Mouse (Mus musculus): ENCODE data around the gene Tnk1.

Gene Tnk1

DNA sequence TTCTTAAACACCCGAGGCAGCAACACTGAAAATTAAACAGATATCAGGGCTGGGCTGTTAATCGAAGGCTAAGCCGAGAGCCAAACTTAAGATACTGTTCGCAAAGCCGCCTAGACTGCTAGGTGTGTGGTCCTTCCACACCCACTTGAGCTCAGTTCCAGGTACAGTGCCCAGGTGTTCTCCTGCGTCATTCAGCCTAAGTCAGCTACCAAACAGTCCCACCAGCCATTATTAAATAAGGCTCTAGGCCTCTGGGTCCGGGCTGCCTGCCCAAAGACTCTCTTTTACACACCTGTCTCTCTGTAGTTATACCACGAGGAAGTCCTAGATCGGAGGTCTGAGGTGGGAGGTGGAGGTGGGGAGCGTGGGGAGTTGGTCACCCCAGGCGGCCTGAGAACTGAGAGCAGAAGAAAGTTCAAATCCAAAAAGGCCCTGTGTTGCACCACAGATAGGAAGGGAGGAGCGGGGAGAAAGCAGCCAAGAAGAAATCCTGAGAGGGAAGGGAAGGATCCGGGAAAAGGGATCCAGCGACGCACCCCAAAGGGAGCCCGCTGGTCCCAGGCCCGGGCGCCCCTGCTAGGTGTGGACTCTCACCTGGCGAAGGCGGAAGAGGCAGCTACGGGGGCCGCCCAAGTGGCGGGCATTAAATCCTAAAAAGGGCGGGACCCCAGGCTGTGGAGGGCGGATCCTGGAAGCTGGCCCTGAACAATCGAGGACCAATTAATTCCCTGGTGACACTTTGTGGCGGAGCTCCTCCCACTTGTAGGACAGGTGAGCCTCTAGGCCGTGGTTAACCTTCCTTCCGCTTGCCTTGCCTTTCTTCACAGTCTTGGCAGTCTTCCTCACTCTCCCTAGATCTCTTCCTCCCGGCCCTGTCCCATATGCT lies at the start of gene Tnk1:
Gene Tnk1 (minus strand): TSS at position 618 of the 886 bp plus-strand sequence.
- DNase-seq: no peak

DNA sequence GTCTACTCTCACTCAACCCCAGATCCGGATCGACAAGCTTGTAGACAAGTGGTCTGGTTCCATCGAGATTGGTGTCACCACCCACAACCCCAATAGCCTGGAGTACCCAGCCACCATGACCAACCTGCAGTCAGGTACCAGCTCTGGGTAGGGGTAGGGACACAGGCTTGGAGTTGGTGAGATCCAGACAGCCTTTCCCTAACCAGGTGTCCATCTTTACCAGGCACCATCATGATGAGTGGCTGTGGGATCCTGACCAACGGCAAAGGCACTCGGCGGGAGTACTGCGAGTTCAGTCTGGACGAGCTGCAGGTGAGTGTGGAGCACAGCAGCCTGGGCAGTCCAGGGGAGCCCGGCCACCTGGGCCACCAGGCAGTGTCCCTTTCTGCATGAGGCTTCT lies 45.8 kb upstream of the Tnk1 start:
- no peak for DNase-seq

DNA sequence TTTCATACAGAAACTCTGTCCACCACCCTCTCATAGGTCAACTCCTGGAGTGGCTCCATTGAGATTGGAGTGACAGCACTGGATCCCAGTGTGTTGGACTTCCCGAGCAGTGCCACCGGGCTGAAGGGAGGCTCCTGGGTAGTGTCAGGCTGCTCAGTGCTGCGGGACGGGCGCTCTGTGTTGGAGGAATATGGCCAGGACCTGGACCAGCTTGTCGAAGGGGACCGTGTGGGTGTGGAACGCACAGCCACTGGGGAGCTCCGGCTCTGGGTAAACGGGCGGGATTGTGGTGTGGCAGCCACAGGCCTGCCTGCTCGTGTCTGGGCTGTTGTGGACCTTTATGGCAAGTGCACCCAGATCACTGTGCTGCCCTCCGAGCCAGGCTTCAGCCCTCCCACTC lies 44.4 kb upstream of the Tnk1 start:
- no peak for DNase-seq

DNA sequence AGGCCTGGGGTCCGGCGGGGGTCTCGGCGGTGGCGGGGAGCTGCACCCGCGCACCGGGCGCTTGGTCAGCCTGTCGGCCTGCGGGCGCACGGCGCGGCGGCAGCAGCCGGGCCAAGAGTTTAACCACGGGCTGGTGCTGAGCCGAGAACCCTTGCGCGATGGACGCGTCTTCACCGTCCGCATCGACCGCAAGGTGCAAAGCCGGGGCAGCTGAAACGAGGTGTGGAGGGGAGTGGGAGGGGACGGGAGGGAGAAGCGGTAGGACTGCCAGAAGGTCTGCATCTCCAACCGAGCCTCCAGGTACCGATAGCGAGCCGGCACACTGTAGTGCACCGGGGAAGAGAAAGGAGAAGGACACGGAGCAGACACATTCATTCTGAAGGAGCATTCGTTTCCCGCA lies 43.5 kb upstream of the Tnk1 start:
- DNase-seq: peak; percentile 63 to 64

DNA sequence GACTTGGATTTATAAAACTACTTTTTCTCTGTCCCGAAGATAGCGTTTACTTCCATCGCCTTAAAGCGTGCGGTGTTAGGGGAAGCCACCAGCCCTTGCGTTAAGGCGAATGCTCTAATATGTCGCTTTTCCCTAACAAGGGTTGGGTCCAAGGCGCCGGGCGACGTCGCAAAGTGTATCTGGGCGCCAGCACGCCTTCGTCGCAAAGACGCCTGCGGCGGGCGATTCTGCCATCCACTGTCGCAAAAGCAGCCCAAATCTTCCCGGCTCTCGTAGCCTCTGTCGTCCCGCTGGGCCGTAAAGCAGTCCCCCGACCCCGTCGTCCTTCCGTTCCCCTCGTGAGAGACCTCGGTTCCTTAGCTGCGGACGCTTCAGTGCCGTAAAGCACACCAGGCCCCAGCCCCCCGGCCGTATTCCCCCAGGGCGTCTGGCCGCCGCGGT lies 42.9 kb upstream of the Tnk1 start:
- DNase-seq: peak; percentile 93 to 94

DNA sequence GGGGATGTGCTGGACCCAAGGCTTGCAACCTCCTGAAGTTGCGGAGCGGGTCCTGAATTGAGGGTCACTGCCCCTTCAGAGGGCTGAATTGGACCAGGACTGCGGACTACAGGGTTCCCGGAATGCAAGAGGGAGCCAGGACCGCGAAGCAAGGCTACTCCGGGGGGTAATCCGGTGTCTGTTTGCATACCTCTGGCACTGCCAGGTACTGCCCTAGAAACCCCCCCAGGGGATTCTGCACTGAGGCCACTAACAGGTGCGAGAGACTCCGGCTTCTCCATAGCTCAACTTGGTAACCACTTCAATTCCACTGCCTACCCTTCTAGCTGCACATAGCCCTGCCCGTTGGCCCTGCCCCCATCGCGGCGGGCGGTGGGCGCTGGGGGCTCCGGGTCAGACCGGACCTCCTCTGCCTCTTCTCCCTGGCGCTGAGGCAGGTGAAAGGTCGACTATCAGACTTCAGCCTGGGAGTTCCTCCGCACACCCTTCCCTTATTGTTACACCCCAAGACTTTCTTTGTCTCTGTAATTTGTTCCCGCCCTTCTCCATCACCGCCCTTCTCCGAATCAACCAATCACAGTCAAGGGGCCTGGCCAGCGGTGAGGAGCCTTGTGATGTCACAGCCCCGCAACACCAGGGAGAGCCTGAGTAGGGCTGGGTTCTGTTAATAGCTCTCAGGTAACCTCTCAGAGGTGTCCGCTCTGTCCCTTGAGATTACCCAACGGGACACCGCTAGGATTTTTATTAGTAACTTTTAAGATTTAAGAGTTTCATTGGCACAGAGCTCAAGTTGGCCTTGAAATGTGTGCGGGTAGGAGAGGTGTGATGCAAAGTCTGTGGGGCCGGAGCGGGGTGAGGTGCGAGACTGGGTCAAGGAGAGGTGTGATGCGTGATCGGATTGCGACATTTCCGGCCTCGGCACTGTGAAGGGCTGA lies 42.2 kb upstream of the Tnk1 start, which contains the start of the genes 2810408A11Rik and Neurl4:
Gene 2810408A11Rik (minus strand): TSS at position 517 of the 935 bp plus-strand sequence.
Gene Neurl4 (plus strand): TSS at position 602 of the 935 bp plus-strand sequence.
- peak; percentile 87 to 91 for DNase-seq

DNA sequence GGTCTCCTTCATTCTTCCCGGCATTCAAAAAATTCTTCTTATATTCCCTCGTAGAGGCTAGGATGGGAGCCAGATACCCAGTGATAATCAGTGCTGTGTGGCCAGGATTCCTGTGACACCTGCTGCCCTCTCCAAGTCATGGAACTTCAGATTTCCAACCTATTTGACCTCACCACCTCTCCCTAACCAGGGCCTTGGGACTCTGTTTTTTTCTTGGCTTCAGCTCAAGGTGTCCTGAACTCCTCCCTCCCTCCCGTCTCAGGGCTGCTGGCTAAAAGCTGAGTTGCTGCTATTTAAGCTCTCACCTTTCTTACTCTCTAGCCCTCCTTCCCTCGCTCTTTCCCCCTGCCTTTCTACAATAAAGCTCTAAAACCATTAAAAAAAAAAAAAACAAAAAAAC lies 41.3 kb upstream of the Tnk1 start:
- DNase-seq: no peak

DNA sequence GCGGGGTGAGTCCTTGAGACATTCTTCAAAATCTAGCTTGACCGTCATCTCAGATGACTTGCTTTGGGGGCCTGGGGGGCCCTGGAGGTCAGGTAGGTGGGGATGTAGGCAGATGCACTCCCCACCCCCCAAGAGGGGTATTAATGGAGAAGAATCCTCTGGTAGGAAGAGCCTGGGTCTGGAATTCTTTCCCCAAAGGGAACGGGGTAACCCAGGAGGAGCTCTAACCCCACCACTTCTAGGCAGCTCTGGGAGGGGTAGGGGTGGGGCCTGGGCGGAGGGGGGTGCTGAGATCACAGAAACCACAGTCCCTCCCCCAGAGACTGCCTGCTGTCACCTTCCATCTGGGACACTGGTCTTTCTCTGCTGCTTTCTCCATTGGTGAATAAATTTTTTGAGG lies 36.8 kb upstream of the Tnk1 start, which contains the start of gene Acap1:
Gene Acap1 (minus strand): TSS at position 249 of the 400 bp plus-strand sequence.
- no peak for DNase-seq

DNA sequence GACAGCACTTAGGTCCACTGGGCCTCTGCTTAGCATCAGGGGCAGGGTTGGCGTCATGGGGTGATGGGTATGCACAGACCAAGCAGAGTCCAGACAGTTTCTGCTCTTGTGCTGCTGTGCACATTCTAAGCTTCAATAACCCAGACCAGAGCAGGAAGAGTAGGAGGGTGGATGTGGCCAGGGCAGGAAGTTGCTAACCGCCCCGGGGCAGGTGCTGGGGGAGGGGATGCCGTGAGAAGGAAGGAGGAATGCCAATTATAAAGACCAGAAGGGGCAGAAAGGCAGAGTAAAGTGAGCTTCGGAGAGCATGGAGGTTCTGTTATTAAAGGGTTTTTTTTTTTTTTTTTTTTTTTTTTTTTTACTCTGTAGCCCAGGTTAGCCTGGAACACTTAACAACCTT lies 36.1 kb upstream of the Tnk1 start:
- no peak for DNase-seq

DNA sequence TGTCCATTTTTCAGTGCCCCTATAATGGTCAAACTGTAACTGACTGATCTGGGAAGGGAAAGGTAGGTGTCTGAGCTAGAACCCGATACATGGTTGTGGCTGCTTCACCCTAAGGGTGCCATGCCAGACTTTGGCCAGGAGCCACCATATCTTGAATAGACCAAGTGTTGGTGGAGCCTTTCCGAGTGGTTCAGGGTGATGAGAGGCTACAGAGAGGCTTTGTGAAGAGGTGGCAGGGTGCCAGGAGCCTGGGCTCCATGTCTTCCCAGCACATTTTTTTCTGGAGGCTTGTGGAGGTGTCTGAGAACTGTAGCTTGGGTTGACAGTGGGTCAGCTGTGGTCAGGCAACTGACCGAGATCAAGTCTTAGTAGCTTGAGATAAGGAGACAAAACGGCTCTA lies 33.0 kb upstream of the Tnk1 start:
- no peak for DNase-seq

DNA sequence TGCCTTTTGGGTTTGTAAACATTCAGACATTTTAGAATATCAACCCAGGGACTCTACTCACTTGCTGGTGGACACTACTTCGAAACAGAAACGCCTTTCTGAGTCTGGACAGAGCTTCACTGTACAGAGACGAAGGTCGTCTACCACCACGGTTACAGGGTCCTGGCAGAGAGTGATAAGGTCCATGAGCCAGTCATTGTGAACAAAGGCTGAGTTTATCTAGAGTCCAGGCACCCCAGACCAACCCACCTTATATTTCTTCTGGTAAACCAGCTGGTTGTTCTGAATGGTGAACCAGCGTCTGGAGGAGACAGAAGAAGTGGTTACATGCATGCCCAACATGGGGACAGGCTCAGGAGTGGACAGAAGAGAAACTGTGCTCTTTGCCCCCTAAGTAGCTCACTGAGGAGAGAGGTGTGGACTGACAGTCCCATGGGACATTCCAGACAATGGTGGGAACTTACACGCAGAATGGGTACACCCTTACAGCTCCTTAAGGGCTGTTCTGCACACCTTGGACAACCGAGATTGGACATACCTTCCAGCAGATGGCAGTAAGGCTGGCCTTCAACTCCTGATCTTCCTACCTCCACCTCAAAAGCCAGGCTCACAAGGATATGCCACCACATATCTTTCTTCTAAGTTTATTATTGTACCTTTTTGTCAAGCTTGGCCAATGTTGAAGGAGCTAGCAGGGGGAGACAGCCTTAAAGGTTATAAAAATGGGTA lies 28.5 kb upstream of the Tnk1 start:
- DNase-seq: no peak

DNA sequence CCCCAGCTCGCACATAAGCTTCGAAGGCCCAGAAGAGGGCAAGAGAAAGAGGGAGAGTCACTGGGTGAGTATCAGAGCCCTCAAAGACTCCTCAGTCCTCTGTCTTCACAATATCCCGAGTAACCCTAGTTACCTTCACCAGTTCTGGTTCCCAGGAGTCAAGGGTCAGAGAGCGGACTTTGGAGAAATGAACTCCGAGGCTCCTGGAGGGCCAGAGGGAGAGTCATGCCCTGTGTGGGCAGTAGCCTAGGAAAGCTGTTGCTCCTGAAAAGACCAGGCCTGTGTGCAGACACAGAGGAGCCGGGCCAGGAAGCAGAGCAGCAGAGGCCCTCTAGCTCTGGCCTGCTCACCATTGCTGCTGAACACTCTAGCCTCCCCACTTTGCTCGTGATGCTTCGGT lies 26.1 kb upstream of the Tnk1 start:
- no peak for DNase-seq

DNA sequence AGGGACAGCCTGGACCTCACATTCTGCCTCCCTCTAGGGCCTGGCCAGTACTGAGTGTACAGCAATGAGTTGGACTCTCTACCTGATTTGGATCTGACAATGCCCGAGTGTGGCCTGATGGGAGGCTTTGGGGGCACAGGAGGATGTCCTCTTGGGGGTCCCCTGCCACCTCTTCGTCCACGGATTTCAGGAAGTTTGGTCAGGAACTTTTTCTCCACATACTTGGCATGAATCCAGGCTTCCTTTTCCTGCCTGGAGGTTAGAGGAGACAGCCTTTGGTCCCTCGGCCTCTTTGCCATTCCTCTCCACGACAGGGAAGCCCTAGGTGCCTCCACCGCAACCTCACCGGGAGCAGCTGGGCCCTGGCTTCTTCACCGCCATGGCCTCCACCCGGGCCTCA lies 25.7 kb upstream of the Tnk1 start:
- DNase-seq: no peak

DNA sequence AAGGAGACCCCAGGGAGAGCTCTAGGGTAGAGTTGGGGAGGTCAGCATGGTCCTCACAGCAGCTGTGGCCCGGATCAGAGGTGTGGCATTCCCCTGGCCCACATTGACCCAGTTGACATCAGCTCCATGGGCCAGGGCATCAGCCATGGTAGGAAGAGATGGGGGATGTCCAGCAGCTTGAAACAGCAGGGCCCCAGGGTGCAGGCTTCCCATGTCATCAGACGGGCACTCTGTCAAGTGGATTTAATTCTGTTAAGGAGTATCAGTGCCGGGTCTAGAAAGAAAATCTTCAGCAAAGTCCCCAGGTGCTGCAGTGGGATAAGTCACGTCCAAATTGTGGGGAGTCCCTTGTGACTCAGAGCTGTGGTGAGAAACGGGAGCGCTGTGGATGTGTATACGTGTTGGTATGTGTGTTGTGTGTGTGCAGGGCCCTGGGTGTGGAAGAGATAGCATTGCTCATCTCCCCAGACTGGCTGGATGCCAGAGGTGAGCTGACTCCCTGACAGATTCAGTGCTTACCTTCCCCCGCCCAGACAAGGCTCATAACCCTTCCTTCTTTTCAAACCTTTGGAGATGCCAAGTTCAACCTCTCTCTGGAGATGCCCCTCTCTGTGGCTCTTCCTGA lies 25.1 kb upstream of the Tnk1 start:
- no peak for DNase-seq

DNA sequence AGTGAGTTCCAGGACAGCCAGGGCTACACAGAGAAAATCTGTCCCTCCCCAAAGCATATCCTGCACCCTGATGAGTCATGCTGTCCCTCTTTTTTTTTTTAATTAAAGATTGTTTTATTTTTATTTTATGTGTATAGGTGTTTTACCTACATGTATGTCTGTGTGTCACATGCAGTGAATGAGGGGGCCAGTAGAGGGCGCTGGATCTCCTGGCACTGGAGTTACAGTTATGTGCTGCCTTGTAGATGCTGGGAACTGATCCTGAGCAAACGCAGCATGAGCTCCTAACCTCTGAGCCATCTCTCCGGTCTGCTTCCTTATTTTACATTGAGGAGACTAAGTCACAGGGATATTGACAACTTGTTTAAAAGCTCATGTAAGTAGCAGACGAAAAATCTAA lies 24.5 kb upstream of the Tnk1 start:
- peak in 1 of 2 experiments; percentile 64 for DNase-seq

DNA sequence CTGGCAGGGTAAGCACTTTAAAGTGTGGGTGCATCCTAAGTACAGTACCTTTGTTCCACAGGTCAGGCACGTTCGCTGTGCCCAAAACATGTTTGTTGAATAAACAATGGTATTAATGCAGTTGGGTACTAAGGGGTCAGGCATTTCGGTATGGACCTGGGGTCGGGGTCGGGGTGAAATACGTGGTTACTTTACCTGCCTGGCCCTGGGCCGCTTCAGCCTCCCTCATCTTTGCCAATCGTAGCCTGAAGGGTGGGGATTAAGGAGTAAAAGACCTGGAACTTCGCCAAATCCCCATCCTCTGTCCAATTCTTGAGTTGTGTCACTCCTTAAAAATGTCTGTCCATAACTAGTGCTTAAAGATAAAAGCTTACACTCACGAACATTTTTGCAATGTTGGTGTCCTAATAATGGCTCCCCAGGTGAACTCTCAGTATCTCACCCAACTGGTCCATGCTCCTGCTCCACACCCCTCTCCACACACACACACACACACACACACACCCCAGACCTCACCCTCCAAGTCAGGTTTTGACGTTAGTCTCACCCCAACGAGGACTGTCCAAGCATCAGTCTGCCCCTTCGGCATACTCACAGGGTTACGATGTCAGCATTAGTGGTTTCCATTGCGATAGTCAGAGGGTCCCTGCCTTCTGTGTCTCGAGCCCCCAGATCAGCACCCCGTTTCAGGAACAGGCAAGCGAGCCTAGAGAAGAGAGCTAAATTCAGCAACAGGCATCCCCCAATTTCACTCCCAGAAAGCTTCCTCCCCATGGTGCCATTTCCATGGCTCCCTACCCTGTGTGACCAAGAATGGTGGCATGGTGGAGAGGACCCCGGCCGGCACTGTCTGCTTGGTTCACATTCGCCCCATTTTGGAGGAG lies 23.5 kb upstream of the Tnk1 start:
- DNase-seq: no peak

DNA sequence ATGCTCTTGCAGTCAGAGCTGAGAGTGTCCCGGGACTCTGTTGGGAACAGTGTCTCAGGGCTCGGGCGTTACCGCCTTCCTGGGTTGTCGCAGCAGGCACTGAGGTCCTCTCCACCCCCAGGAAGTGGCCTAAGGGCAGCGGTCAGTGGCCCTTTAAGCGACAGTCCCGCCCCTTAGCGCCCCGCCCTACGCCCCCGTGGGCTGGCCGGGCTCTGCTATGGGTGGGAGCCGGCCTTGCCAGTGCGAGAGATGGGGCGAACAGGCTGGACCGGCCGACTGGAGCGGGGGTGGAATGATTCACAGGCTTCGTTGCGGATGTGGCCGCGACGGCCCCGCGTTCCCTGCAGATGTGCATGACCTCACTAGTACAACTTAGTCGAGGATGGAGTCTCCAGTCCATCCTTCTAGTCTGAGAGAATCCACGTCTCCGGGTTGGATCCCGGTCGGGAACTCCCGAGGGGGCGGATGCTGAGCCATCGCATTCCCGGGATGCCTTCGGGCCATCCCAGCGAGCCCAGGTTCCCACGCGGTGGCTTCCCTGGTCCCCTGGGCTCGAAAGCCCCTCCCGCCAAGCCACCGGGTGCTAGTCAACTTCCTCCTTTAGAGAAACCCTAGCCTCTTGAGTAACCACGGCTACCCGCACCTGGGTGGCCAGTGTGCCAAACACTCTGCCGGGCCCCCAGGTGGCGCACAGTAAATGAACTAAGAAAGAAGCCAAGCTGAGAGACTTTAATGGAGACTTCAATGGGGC lies 22.5 kb upstream of the Tnk1 start, which contains the start of gene Kctd11:
Gene Kctd11 (minus strand): TSS at position 554 of the 751 bp plus-strand sequence.
- peak; percentile 77 to 79 for DNase-seq

DNA sequence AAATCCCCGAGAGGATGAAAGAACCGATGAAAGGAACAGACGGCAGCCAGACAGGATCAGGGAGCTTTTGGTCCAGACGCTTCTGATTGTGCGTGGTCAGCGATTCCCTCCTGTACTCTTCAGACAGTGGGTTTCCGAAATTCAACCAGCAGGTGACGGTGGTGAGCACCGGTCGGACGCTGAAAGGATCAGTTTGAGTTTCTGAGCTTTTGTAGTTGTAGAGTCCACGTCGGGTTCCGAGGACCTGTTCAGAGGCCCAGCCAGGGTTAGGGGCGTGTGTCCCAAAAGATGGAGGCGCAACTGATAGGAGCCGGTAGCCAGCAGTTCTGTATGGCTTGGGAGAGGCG lies 21.9 kb upstream of the Tnk1 start:
- DNase-seq: peak; percentile 71 to 82

DNA sequence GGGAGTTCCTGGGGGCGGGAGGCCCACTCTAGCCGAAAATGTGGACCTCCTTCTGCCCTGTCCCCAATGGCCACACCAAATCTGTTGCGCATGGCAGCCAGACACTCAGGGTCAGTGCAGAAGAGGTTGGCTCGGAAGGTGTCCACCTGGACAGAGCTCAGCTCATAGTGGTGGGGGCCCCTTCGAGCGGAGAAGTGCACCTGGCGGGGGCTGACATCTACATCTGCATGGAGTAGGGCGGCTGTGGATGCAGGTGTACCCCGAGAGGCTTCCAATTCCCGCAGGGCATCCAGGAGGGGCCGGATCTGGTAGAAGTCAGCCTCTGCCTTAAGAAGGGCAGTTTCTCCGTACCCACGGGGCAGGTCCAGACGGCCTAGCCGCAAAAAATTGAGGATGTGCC lies 21.2 kb upstream of the Tnk1 start:
- no peak for DNase-seq

DNA sequence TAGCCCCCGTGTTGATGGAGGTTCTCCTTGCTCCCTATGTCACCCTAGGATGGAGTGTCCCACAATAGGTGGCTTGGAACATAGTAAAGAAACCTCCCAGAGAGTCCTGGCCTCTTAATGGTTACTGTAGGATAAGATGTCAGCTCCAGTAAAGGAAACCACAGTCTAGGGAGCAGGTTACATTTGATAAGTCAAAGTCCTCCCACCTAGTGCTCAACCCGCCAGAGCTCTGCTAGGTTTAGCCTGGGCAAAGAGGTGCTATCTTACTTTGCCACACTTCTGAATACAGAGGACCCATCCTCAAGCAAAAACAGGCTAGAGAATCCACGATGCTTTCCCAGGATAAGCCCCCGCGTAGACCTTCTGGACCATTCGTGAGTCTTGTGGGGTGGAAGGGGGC lies 20.4 kb upstream of the Tnk1 start:
- no peak for DNase-seq
